Mouse (Mus musculus) gastrocnemius, adult 8-10 months (tissue): ENCODE data around the gene Mcpt2. TPM values are rescaled to one million over a fixed set of nuclear protein-coding genes. Genes with fewer than 3 reads are reported as not detected.
"Not testable (repeated sequence)": the region's sequence is repeated elsewhere in the genome, so short reads cannot be mapped to it uniquely, and the experiment has no call there.

ENCODE experiments used
- DNase-seq, 2 experiments: peaks; one replicate each; pipeline ENCODE4 v3.0.0; 2022; ENCODE audit warnings: low spot score in 2 of 2
- microRNA-seq: library from miRNA; unstranded; fragments of <30 nt; microRNA quantifications from one replicate; pipeline ENCODE4 v1.2.0, GENCODE M21; 2022
- total RNA-seq, 4 experiments: library from RNA; stranded (reverse); gene quantifications; 2 replicates each; pipeline ENCODE4 v1.2.4; 2022

The Mcpt2 gene
- not detected for total RNA-seq

DNA sequence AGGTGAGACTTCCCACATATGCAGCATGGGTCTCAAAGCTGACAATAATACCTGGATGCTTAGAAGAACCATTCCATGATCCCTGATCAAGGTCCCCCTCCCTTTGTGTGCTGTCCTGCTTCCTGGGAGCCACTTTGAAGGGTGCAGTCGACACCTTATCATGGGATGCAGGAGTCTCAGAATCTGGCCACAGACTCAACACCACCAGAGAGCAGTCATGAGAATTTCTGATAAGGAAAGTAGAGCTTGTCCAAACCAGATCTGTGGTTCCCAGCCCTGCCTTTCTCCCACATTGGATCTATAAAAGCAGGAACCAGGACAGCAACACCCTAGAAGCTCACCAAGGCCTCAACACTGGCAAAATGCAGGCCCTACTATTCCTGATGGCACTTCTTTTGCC, at the start of gene Mcpt2:
TSS of gene Mcpt2 (plus strand) at position 250 of the 400 bp plus-strand sequence.
- not testable (repeated sequence) for DNase-seq

GRCm38 (mm10) chr14:56013147-56013546, 28.7 kb upstream of the Mcpt2 start:
- DNase-seq, result no peak

GRCm38 (mm10) chr14:56013924-56014323, 27.9 kb upstream of the Mcpt2 start:
- no peak for DNase-seq

GRCm38 (mm10) chr14:56017671-56018070, 24.2 kb upstream of the Mcpt2 start, which contains the start of gene Mcpt1:
Gene Mcpt1 (plus strand): TSS chr14:56017971.
- not testable (repeated sequence) for DNase-seq

DNA sequence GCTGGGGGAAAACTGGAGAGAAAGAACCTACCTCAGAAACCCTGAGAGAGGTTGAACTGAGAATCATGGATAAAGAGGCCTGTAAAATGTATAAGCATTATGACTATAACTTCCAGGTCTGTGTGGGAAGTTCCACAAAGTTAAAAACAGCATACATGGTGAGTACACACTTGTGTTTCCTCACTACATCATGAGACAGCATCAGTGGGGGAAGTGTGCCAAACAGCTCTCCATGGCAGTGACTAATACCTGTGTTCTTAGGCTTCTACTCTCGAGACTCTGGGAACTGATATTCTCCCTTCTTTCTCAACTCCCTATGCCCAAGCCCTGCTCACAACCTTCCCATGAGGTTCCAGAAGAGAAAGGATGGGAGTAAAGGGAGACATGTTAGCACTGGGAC, 22.4 kb upstream of the Mcpt2 start:
- no peak for DNase-seq

GRCm38 (mm10) chr14:56021305-56021704, 20.5 kb upstream of the Mcpt2 start:
- not testable (repeated sequence) for DNase-seq

GRCm38 (mm10) chr14:56030395-56030794, 11.4 kb upstream of the Mcpt2 start, which contains the start of gene Mcpt9:
Gene Mcpt9 (minus strand): TSS chr14:56030495.
- not testable (repeated sequence) for DNase-seq

DNA sequence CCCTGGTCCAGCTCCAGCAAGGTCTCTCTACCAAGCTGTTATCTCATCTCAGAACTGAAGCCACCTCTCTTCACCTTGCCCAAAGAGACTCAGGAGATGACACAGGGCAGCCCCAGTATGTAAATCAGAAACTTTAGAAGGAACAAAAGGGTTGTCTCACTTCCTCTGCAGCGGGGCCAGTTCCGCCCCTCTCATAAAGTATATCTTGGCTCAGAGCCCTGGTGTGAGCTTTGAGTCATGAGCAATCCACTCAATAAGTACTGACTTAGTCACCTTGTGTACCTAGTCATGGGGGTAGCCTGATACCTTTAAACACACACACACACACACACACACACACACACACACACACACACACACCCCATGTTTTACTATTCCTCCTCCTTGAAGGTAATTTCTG, 7.4 kb upstream of the Mcpt2 start:
- no peak for DNase-seq

DNA sequence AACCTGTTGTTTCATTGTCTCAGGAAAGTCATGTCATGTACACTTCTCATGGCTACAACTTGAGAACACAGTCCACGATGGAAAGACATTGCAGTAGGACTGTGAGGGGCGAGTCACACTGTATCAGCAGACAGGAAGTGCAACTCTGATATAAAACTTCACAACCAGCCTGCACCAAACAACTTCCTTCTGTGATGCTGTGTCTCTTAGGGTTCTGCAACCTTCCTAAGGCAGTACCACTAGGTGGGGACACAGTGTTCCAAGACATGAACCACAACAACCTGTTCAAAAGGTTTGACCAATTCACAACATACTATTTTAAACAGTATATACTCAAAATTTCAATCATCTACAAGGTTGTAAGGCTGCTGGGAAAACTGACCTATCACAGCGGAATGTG, 13.6 kb downstream of the Mcpt2 start:
- DNase-seq, result no peak

- DNase-seq, result no peak
Observed at GRCm38 (mm10) chr14:56057722-56058121, 15.9 kb downstream of the Mcpt2 start.

- not testable (repeated sequence) for DNase-seq
Observed at GRCm38 (mm10) chr14:56062213-56062612, 20.4 kb downstream of the Mcpt2 start, which contains the start of gene Mcpt4. Gene Mcpt4 (minus strand): TSS chr14:56062313.

- no peak for DNase-seq
Observed at GRCm38 (mm10) chr14:56082016-56082415, 40.2 kb downstream of the Mcpt2 start.

DNA sequence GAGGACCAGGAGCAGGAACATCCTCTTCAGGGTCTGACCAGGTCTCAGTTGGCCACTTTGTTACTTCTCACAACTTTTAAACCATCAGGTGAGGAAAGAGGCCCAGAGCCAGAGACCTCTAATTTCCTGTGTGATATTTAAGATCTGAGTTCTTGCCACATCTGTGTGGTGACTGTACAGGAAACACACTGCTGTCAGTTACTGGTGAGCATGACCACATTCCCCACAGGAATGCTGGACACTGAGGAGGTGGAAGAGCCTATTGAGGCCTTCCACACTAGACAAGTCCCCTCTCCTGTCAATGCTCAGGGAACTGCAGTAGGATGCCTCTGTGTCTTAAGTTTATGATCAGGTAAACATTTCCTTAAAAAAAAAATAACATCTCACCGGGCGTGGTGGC, 43.3 kb downstream of the Mcpt2 start, which contains the start of gene Mcpt8:
TSS of gene Mcpt8 (minus strand) at position 107 of the 400 bp plus-strand sequence.
- no peak for DNase-seq

DNA sequence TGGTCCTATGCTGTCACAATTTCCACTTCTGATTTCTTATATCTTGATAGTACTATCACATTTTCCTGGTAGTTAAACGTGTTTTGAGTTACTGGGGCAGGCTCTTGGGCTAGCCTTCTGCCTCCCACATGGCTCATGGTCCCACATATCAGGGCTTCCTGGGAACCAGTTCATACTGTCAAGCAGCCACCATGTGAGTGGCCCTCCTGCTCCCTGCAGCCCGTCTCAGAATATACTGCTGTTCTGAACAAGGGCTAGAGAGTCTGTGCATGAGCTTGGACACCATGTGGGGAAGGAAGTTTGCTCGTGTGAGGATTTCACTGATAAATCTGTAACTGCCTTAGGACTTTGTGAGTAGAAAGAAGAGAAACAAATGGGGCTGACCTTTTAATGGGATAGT, 44.9 kb downstream of the Mcpt2 start:
- no peak for DNase-seq

DNA sequence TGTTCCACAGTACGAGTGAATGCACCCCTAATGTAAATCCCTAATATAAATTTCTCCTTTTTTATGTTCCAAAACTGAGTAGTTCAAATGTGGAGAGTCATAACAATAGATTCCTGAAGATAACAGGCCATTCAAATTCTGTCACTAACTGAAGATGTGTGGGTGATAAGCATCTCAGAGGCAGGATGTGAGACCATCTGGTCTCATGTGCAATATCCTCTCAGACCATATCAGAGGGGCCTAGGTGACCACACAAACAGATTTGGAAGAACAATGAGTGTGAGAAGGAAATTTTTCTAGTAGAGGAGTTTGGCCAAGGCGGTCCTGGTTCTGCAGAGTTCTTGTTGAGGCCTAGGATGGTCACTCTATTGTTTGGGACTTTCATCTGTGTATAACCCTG, 51.5 kb downstream of the Mcpt2 start:
- no peak for DNase-seq

Small RNAs within 50 kb of the gene (microRNA-seq; reads per million reads assigned to microRNA genes)
- gene Mir6949, result not detected

Other genes starting within 250 kb of the Mcpt2 start
- 1 to 10 TPM; 1.9 to 3.3 (median 2.5) TPM for gene Nfatc4, start 218.9 kb upstream of the Mcpt2 start, total RNA-seq
- gene Nynrin, start 188.0 kb upstream of the Mcpt2 start, total RNA-seq, result 1 to 10 TPM; 1.2 to 3.6 (median 1.9) TPM
- gene Cbln3, start 157.6 kb upstream of the Mcpt2 start, total RNA-seq, result not detected
- 1 to 10 TPM; 4.4 to 6.3 (median 4.9) TPM for gene Khnyn, start 157.1 kb upstream of the Mcpt2 start, total RNA-seq
- gene Sdr39u1, start 141.7 kb upstream of the Mcpt2 start, total RNA-seq, result 100 to 1,000 TPM; 137 to 151 (median 145) TPM
- 1 to 10 TPM in 3 of 4 experiments, under 1 TPM in 1; 0.99 to 5.3 (median 1.8) TPM for gene Cma1, start 97.4 kb upstream of the Mcpt2 start, total RNA-seq
- not detected for gene Cma2, start 91.1 kb upstream of the Mcpt2 start, total RNA-seq
- not detected for gene Mcpt1, start 24.1 kb upstream of the Mcpt2 start, total RNA-seq
- gene Mcpt9, start 11.5 kb upstream of the Mcpt2 start, total RNA-seq, result not detected
- 1 to 10 TPM in 3 of 4 experiments, under 1 TPM in 1; 0.53 to 2.6 (median 1.8) TPM for gene Mcpt4, start 20.3 kb downstream of the Mcpt2 start, total RNA-seq
- gene Mcpt8, start 43.2 kb downstream of the Mcpt2 start, total RNA-seq, result not detected
- gene Ctsg, start 60.5 kb downstream of the Mcpt2 start, total RNA-seq, result not detected
- not detected for gene Gzme, start 78.6 kb downstream of the Mcpt2 start, total RNA-seq
- gene Gzmd, start 90.6 kb downstream of the Mcpt2 start, total RNA-seq, result not detected
- not detected for gene Gzmg, start 117.5 kb downstream of the Mcpt2 start, total RNA-seq
- not detected for gene Gzmn, start 132.6 kb downstream of the Mcpt2 start, total RNA-seq
- gene Gzmf, start 169.4 kb downstream of the Mcpt2 start, total RNA-seq, result not detected
- gene Gzmc, start 192.6 kb downstream of the Mcpt2 start, total RNA-seq, result not detected
- not detected for gene Gzmb, start 220.2 kb downstream of the Mcpt2 start, total RNA-seq